Comparison of ENCODE assay signal across 10 mouse cellular contexts in the genomic region with DNA sequence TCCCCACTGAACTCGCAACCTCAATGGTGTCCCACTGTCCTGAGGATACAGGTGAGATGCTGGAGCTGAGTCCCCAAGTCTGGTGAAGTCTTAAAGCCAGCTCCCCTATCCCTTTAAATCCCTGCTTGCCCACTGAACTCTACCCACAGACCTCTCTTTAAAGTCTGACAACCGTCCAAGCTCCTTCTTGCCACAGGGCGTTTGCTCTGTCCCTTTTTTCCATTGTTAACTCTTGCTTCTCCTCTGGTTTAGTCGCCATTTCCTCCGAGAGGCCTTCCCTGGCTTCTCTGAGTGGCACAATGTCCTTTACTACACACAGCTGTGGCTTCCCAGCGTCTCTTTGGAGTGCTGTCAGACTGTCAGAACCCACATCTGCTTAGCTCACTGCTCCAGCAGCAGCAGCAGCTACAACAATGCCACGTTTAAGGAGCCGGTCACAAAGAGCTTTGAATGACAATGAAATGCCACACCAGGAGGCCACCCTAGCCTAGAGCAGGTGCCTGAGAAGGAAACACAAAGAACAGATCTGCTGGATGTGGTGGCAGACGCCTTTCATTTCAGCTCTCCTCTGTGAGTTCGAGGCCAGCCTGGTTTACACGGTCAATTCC. TPM values are rescaled to one million over a fixed set of nuclear protein-coding genes. Genes with fewer than 3 reads are reported as not detected.
A peak's percentile ranks its signal among the peaks of the same experiment; 100 is the strongest.
DNase-seq lines count a peak whose midpoint lies in the region; ATAC-seq and TF ChIP-seq lines count a peak whose summit lies in the region.
"Had no signal": no experiment of that assay in that cellular context is flagged by ENCODE, and none has a peak within 500 bp of the region (broad histone marks: within the 10 kb centered on the region; RNA-seq: fewer than 3 reads in every experiment).

No protein-coding gene starts in this region.

- H3K27ac ChIP-seq in forebrain, embryonic 10.5 days = peak overlapping the region; percentile 68
- peak overlapping the region; percentile 83 for H3K27ac ChIP-seq in midbrain, embryonic 10.5 days (replicated peaks)

- TF ChIP-seq CTCF in E14TG2a.4 (conservative IDR thresholded peaks at IDR 0.05; ENCODE audit: low read length) = no peak

- ATAC-seq in activated CD4-positive, CD25-positive, alpha-beta regulatory T cell, adult 4 months = no peak

- H3K27me3 ChIP-seq in E14TG2a.4 (ENCODE audit: insufficient read depth, low read length) = no peaks in the 10 kb centered on the region
- no peaks in the 10 kb centered on the region for H3K27me3 ChIP-seq in forebrain, embryonic 10.5 days (ENCODE audit: poor library complexity, severe bottlenecking)
- no peaks in the 10 kb centered on the region for H3K27me3 ChIP-seq in midbrain, embryonic 10.5 days (ENCODE audit: low read depth, poor library complexity, severe bottlenecking)

- peak overlapping the region; percentile 35; the same call in 1 of the 2 replicates for H3K4me3 ChIP-seq in E14TG2a.4 (replicated peaks; ENCODE audit: low read length)
- H3K4me3 ChIP-seq in forebrain, embryonic 10.5 days = no peak overlapping the region; the same call in 1 of the 2 replicates
- peak overlapping the region; percentile 24; the same call in 1 of the 2 replicates for H3K4me3 ChIP-seq in midbrain, embryonic 10.5 days

- H3K9me3 ChIP-seq in E14TG2a.4 (ENCODE audit: low read length) = no peaks in the 10 kb centered on the region
- H3K9me3 ChIP-seq in forebrain, embryonic 10.5 days = no peaks in the 10 kb centered on the region
- H3K9me3 ChIP-seq in midbrain, embryonic 10.5 days (replicated peaks) = no peaks in the 10 kb centered on the region

- WGBS in forebrain, embryonic 10.5 days = 15% methylated on average over 11 of the region's 11 CpGs
- WGBS in midbrain, embryonic 10.5 days = 11% methylated on average over 11 of the region's 11 CpGs

- 0 out of 2 replicates have a peak, but pooled peaks cover 11% of the 10 kb centered on the region for H3K36me3 ChIP-seq in E14TG2a.4 (ENCODE audit: insufficient read depth, low read length)
- peaks cover 81% of the 10 kb centered on the region for H3K36me3 ChIP-seq in forebrain, embryonic 10.5 days (replicated peaks)
- H3K36me3 ChIP-seq in midbrain, embryonic 10.5 days = peaks cover 79% of the 10 kb centered on the region

- H3K4me1 ChIP-seq in E14TG2a.4 (replicated peaks; ENCODE audit: low read depth, low read length) = peaks cover 84% of the 10 kb centered on the region
- peaks cover 63% of the 10 kb centered on the region for H3K4me1 ChIP-seq in forebrain, embryonic 10.5 days
- peaks cover 67% of the 10 kb centered on the region for H3K4me1 ChIP-seq in midbrain, embryonic 10.5 days

- DNase-seq in ES-CJ7 (ENCODE audit: low read depth, low spot score) = peak; percentile 97
- DNase-seq in forebrain, embryonic 10.5 days (ENCODE audit: extremely low spot score, low spot score) = no peak
- peak; percentile 71 for DNase-seq in midbrain, embryonic 10.5 days (ENCODE audit: low spot score)
- DNase-seq in lung, postnatal 14 days = no peak
- DNase-seq in ovary, postnatal 14 days (ENCODE audit: low spot score) = no peak
- DNase-seq: kidney, postnatal 10 days; liver; right cerebral cortex, postnatal 4 days had no signal

RNA-seq across cellular contexts. Expression of a gene that starts 7.8 kb away (rescaled TPM):
- 45.6 and 47.1 TPM in 2 replicates for polyA plus RNA-seq in forebrain, embryonic 10.5 days (2016; fragmentation: Nextera tagmentation; extraction: Ambion mirVana)
- 59.8 and 69.7 TPM in 2 replicates for polyA plus RNA-seq in midbrain, embryonic 10.5 days (2016; fragmentation: Nextera tagmentation; extraction: Ambion mirVana)
- polyA plus RNA-seq in activated CD4-positive, CD25-positive, alpha-beta regulatory T cell, adult 4 months (2017; shearing (Covaris generic)) = 1 to 10 TPM; 6.7 to 7.4 TPM

RNA-seq across cellular contexts. Expression of a gene that starts 13.8 kb away (rescaled TPM):
- polyA plus RNA-seq in forebrain, embryonic 10.5 days (2016; fragmentation: Nextera tagmentation; extraction: Ambion mirVana) = 84.8 and 86.8 TPM in 2 replicates
- polyA plus RNA-seq in midbrain, embryonic 10.5 days (2016; fragmentation: Nextera tagmentation; extraction: Ambion mirVana) = 85.2 and 94.4 TPM in 2 replicates
- 10 to 100 TPM; 57.1 to 80.8 TPM for polyA plus RNA-seq in activated CD4-positive, CD25-positive, alpha-beta regulatory T cell, adult 4 months (2017; shearing (Covaris generic))

RNA-seq across cellular contexts. Expression of a gene that starts 38.2 kb away (rescaled TPM):
- 5.9 and 6.8 TPM in 2 replicates for polyA plus RNA-seq in forebrain, embryonic 10.5 days (2016; fragmentation: Nextera tagmentation; extraction: Ambion mirVana)
- 2.8 and 6.5 TPM in 2 replicates for polyA plus RNA-seq in midbrain, embryonic 10.5 days (2016; fragmentation: Nextera tagmentation; extraction: Ambion mirVana)
- not detected for polyA plus RNA-seq in activated CD4-positive, CD25-positive, alpha-beta regulatory T cell, adult 4 months (2017; shearing (Covaris generic))

RNA-seq across cellular contexts. Expression of a gene that starts 45.8 kb away (rescaled TPM):
- polyA plus RNA-seq in forebrain, embryonic 10.5 days (2016; fragmentation: Nextera tagmentation; extraction: Ambion mirVana) = 251 and 256 TPM in 2 replicates
- polyA plus RNA-seq in midbrain, embryonic 10.5 days (2016; fragmentation: Nextera tagmentation; extraction: Ambion mirVana) = 244 and 256 TPM in 2 replicates
- 100 to 1,000 TPM; 205 to 236 TPM for polyA plus RNA-seq in activated CD4-positive, CD25-positive, alpha-beta regulatory T cell, adult 4 months (2017; shearing (Covaris generic))

Comparison
In these comparisons a context has a peak if more than half of its experiments do, and no peak if none do; other contexts are left out.
1. DNase-seq: peak in ES-CJ7 (single experiment) and midbrain, embryonic 10.5 days (single experiment); none in forebrain, embryonic 10.5 days (single experiment), lung, postnatal 14 days (single experiment) and ovary, postnatal 14 days (single experiment).